Mouse (Mus musculus) cerebellum, postnatal 36 days (tissue): ENCODE measurements around the gene Ndufb4.

Experiments
- DNase-seq, 2 experiments: peaks; one replicate each; pipeline ENCODE4 v3.0.0; 2021 to 2022; ENCODE audit warnings: mixed read lengths in 2 of 2

Ndufb4 gene

DNA sequence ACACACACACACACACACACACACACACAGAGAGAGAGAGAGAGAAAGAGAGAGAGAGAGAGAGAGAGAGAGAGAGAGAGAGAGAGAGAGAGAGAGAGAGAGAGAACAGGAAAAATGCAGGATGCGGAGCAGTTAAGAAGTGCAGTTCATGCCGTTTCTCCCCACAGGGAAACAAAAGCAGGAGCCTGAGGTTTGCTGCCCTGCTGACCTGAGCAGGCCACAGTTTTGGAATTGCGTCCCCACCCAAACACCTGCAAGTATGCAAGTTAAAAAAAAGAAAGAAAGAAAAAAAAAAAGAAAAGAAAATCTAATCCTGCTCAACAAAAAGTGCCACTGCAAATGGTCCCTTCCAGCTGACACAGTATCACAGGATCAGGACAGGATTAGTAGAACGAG lies 22.4 kb upstream of the Ndufb4 start:
- DNase-seq = no peak

DNA sequence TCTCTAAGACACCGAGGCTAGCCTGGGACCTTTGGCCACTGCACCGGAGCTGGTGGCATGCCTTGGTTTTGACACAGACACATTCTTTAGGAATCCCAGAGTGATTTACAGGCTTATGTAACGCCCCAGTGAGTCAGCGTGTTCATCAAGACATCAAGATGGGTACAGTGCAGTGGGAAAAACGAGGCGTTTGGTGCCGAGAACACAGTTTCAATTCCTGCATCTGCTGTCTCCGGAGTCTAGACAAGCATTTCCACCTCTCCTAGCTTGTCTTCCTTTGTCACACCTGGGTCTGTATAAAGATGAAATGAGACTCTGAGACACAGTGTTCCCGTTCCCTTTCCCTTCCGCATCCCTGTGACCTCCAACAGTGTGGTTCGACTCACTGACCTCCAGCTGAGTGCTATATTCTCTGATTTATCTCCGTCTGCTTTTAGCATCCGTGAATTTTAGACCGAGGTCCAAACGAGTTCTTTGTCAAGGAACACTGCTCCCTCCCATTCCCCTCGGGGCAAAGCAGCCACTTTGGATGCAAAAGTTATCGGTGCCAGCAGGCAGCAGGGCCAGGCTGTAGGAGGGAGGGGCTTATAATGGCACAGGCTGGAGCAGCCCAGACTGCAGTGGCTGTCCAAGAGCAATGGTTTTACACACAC lies 21.9 kb upstream of the Ndufb4 start:
- DNase-seq = peak; percentile 46 to 61

DNA sequence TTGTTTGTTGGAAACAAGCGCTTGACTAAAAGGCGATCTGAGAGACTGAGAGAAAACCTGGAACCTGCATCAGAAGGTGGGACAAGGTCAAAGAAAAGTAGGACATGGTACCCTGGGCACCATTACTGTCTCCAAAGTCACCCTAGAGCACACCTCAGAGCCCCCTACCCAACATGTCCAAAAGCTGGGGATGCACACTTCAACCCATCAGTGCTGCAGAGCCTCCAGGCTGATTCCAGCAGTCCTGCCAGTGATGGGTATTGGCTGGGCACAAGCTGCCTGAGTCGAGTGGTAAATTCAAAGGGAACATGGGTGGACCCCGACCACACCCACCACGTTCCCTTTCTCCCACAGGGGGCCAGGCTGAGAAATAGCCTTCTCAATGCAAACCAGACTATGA lies 21.1 kb upstream of the Ndufb4 start:
- DNase-seq = no peak

DNA sequence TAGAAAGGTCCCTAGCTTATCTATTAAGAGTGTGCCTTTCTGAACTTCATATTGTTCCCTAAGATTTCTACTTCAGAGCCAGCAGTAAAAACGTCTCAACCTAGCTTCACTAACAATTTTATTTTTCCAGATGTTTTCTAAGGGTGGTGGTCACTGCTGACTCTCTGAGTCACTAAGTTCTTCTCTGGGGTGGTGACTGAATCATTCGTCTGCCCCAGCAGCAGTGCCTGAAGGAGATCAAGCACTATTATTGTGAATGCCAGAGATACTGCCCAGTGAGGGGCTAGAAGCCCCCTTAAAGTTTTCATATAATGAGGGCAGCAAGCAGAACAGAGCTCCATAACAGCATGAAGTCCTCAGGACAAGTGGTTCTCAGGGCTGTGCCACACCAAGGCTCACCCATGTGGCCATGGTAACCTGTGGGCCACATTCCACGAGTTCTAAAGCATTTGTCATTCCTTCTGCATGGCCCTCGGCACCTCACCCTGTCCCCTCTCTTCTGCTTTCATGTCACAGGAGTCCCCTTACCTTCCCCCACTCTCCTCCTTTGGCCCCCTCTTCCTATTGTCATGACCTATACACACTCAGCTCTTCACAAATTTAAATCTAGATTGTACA lies 16.5 kb upstream of the Ndufb4 start:
- no peak for DNase-seq

DNA sequence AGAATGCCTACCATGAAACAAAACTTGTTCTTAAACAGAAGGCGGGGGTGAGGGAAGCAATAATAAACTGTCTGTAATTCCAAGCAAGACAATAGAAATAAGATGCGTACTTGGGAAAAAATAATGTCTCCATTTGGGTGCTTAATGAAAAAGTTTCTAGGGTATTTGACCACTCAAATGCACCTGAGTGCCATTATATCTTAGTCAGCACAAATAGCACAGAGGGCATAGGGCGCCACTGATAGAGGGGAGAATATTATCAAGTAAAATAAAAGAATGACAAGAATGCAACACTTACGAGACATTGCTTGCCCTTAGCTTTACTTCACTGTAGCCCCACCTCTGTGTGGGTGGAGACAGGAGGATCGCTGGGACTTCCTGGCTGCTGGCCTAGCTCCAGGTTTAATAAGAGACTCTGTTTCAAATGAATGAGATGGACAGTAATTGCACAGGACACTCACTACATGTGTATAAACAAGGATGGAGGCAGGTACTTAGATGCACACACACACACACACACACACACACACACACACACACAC lies 11.2 kb upstream of the Ndufb4 start:
- DNase-seq = no peak

DNA sequence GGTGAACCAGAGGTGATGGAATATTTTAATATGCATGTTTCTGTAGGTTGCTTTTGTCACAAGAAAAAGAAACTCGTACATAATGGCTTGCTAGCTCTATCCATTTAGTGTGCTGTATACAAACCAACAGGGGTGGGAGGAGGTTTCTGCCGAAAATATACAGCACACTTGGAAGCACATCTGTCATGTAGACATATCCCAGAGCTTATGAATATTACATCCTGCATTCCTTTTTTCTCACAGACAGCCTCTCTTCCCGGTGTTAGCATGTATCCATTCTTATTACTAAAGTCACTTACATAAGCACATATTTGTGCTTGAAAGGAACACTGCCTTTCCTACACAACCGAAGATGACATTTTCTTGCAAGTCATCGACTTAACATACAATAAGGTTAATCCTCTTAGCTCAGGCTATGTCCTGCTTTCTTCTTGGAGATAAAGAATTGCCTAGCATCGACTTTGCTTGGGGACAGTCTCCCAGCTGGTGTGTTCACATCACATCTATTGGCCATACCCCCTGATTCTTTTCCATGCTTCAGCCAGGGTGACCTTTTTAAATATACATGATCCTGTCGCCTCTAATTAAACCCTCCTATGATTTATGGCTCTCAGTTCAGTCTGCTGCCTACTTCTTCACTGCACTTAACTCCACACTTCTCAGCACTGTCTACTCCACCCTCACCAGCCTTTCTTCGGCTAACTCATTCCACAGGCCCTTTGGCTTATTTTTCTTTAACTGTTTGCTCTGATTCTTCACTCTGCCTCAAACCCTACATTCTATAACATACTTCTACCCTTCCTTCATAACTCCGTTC lies 9.6 kb upstream of the Ndufb4 start:
- DNase-seq = no peak

DNA sequence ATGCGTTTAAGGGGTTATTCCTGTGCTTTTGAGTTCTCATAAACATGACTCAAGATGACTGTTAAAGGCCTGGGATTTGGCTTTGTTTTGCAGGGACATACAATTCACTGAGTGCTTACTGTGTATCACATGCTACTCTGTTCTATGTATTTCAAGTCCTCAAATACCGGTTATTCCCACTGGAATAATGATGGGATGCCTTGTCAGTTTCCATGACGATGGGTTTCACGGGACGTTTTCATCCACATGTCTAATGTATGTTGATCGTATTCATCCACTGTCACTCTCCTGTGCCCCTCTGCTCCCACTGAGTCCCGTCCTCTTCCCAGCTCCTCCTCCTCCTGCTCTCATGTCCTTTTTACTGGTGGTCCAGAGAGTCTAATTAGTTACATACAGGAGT lies 2.5 kb upstream of the Ndufb4 start:
- DNase-seq = no peak

DNA sequence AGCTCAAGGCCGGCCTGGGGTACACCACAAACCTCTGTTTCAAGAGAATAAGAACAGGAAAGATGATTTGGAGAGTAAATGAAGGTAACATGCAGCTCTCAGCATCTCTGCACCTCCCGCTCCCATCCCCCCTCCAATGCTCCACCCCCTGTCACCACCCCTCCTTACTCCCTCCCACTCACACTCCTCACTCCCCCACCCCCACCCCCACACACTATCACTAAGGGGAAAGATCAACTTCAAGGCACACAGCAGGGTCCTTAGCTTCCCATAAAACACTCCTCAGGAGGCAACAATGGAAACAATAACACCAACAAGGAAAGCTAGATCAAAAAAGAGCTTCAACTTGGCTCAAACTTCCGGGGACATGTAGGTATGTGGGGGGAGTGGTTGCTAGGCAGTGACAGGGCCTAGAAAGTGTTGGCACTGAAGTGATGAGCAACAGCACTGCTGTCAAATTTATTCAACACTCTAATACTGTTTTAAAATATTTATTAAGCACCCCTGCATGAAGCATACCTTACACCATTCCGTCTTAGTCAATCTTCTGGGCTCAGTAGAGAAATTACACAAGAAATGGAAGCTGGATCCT lies 1.6 kb upstream of the Ndufb4 start:
- DNase-seq = no peak

DNA sequence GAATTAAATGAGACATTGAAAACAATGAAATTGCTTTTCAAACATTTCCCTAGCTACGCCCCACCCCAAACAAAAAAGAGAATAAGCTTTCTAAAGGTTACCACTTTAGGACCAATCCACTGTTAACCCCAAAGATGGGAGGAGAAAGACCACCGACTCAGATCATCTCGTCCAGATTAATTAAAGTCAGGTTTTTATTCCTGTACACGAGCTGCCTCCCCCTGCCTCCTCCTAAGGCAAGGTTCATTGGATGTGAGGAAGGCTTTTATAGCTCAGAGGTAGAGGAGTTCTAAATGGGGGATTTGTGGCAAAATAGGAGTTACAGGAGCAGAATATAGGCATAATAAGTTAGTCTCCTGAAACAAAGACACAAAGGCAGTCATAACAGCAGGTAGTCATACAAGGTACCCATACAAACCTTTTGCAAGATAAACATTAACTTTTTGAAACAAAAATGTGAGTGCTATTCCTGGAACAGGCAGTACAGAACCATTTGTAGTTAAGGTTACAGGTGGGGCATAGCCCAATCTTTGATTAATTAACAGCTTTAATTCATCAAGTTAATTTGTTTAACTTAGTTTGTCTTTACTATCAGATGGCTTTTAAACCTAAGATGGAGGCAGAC lies 690 bp upstream of the Ndufb4 start:
- DNase-seq = no peak

DNA sequence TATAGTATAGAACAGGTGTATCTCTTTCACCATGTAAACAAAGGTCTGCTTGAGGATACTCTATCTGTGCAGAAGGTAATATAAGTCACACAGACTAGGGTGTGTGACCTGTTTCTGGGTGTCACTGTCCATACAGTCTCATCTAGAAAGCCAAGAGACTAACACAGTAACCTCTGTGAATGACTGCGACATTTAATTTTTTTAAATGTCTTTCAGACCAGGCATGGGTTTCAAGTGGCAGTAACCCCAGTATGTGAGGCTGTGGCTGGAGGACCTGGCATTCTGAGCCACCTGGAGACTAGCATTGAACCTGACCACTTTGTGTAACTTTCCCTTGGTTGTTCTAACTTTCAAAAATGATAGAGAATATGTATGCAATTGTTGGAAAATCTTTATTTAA lies 1.2 kb downstream of the Ndufb4 start:
- no peak for DNase-seq

DNA sequence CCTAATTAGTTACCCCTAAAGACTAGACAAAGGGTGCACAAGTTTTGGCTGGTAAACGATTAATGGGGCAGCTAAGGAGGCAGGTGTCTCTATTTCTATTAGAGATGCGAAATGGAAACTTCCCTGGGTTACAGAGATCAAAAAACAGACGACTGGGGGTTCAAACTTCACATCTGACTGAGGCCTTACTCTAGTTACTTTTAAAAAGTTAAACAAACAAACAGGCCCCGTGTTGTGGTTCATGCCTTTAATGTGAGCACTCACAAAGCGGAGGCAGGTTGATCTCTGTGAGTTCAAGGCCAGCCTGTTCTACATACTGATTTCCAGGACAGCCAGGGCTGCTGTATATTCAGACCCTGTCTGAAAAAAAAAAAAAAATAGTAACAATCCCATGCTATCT lies 1.6 kb downstream of the Ndufb4 start:
- no peak for DNase-seq

DNA sequence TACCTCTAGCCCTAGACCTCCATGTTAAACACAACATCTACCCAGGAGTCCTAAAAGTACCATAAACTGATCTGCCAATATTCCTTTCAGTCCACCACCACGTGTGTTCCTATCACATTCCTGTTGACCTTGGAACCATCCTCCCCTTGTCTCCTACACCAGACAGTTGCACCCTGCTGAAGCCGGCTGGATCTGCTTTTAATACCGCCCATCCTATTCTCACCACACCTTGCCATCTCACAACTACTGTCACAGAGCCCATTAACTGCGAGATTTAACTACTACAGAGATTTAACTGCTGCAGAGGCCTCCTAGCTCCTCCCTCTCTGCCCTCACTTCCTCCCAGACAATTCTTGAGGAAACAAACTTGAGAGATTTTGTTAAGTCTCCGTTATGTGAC lies 2.8 kb downstream of the Ndufb4 start:
- no peak for DNase-seq

DNA sequence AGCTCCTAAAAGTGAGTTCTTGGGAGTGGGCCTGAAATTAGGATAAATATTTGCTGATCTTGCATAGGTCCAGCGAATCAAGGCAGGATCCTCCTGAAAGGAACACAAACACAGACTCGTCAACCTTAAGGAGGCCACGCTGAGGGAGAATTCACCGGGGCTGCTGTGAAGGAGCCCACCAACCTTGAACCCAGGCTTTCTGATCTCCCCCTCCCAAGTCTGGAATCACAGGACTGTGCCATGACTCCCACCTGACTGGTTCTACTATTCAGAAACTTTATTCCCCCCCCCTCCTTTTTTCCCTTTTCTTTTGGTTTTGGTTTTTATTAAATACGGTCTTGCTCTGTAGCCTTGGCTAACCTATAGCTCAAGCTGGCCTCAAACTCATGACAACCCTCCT lies 5.2 kb downstream of the Ndufb4 start:
- no peak for DNase-seq

DNA sequence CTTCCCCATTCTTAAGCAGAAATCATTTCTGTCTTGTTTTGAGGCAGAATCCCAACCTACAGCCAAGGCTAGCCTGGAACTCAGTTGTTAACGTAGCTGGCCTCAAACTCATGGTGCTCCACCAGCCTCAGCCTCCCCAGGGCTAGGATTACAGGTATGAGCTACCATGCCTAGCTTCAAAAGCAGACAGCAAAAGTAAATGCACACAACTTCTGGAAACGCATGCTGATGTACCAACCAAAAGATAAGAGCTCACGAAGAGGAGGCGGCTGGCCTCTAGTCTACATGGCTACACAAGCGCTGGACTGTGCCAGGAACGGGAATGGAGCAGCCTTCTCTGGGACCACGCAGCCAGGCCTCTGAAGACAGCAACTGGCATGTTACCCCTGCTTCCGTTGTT lies 6.3 kb downstream of the Ndufb4 start:
- DNase-seq = no peak

DNA sequence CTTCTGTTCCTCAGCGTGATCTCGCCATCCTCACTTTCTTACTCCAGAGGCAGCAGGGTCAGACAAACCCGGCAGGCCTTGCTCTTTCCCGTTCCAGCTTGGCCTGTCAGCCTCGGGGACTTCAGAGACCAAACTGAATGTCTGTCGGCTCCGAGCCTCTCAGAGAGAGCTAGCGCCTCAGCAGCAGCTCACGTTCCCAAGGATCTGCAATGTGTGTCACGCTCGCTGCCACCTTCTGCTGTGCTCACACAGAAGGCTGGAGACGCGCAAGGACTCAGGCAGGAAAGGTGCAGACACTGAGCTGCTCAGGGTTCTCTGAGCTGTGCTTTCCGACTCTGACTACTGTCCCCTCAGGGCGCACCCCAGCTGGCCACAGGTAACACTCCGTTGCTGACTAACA lies 7.2 kb downstream of the Ndufb4 start:
- DNase-seq = no peak

DNA sequence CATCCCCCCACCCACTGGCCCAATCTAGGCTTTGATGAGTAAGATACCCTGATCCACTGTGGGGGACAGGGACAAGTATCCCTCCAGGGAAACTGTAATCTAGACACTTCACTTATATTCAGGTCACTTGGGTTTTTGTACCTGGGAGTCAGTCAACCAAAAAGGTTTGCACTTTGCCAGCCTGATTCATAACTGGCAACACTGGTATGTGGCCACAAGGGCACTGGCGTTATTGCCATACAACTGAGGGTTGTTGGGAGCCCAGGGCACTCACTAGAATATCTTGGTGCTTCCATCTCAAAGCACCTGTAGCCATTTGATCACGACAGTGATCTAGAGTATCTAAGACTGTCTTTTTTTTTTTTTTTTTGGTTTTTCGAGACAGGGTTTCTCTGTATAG lies 8.5 kb downstream of the Ndufb4 start:
- DNase-seq = no peak

DNA sequence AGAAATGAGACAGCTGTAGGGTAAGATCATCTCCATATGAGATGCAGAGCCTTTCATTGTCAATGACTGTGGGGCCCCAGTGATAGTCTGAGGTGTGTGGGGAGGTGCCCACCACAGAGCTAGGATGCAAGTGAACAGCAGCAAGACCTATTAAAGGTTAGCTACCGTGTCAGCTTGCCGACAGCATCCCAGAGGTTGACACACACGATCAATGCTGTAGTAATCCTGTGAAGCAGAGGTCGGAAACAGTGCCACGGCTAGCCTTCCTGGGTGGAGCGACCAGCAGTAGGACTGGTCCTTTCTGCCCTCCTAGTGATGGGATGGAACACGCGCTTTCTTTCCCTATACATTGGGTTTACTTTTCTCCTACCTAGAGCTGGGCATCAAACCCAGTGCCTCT lies 9.0 kb downstream of the Ndufb4 start:
- DNase-seq = no peak

DNA sequence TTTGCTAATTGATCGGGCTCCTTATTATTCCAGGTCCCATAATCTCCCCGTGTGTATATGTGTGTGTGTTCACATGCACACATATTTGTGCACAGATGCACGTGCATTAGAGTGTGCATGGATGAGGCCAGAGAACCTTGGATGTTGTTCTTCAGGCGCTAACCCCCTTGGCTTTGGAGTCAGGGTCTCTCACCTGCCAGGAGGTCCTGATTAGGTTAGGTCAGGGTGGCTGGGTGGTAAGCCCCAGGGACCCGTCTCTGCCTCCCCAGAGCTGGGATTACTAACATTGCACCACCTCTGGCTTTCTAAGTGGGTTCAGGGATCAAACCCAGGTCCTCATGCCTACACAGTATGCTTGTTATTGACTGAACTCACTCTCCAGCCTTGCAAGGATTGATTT lies 9.8 kb downstream of the Ndufb4 start:
- DNase-seq = no peak

DNA sequence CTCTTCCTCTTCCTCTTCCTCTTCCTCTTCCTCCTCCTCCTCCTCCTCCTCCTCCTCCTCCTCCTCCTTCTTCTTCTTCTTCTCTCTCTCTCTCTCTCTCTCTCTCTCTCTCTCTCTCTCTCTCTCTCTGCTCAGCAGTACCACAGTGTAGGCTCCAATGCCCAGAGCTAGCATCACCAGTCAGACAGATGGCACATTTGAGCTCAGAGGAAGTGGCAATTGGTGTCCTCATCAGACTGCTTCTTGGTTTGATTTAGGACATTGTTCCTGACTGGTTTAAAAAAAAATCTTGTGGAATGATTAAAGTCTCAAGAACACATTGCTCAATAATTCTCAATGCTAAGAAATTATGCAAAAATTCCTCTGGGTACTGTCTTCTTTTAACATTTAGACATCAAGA lies 13.7 kb downstream of the Ndufb4 start:
- DNase-seq = peak in 1 of 2 experiments; percentile 23

DNA sequence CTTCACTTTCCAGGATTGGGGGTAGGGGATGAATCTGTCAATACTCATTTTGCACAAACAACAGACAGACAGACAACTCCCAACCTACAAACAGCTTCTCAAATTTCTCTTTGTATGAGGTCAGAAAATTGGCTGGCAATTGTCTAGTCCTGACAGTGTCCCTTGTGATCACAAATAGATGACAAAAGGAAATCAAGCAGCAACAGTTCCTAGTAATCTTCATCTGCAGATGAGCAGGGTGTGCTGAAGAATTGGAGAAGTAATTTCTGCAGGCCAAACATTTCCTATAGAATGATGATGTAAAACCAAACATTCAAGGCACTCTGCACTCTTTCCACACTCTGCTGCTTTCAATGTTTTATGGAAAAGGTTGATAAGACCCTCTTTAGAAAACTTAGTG lies 16.5 kb downstream of the Ndufb4 start:
- no peak for DNase-seq

DNA sequence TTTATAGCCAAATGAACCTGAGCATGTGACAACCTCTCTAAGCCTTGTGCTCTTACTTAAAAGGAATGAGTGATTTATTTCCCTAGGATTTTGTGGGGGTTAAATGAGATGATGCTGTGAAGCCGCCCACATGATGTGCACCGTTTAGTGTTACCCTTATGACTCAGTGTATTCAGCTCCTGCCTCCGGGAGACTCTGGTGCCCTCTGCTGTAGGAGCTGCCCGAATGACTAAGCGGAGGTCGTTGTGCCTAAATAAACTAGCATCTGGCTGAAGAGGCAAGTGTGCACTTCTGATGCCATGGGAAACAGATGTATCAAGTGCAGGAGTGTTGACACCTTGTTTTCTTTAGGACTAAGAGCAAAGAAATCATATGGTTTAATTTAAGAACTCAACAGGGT lies 18.1 kb downstream of the Ndufb4 start:
- no peak for DNase-seq

DNA sequence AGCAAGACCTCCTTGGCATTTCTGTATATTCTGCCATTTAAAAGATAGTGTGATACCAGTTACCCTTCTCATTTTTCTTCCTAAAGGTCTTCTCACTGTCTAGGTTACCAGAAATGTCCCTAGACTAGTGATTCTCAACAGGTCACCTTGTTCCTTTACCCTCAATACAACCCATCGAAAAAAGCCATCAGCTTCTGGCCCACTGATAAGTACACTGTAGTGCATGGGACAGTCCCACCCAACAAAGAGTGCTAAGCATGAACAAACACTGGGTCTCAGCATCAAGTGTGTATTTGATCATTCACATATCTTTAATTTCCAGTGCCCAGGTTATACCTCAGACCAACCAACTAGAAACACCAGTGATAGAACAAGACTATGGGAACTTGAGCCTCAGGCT lies 19.2 kb downstream of the Ndufb4 start:
- DNase-seq = no peak

DNA sequence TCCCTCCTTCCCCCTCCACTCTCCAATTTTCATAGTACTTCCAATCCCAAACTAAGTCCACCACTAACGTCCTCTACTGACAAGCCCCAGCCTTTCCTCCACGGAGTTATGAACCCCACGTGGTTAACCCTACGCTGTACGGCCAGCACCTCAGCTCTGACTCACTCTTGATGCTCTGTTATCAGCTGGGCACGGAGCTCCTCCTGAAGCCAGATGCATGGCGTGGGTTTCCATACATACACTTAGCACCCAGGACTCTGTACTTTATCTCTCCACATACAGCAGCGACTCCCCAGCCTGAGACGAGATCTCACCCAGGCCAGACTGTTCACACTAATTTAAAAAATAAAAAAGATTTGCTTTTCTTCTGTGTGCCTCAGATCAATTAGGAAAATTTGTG lies 19.7 kb downstream of the Ndufb4 start:
- DNase-seq = no peak
